21 mouse cellular contexts compared by ENCODE assay signal in genomic region chr15:29226889-29227288, GRCm38 (mm10).
DNase-seq lines count a peak whose midpoint lies in the region; ATAC-seq and TF ChIP-seq lines count a peak whose summit lies in the region.
"Had no signal": no experiment of that assay in that cellular context is flagged by ENCODE, and none has a peak within 500 bp of the region (broad histone marks: within the 10 kb centered on the region; RNA-seq: fewer than 3 reads in every experiment).

No protein-coding gene starts in this region.

- H3K27me3 ChIP-seq in hindbrain, postnatal 0 days (ENCODE audit: insufficient read depth, low read length), result no peaks in the 10 kb centered on the region
- no peaks in the 10 kb centered on the region for H3K27me3 ChIP-seq in hindbrain, embryonic 11.5 days (ENCODE audit: control insufficient read depth, insufficient read depth, low read length)
- H3K27me3 ChIP-seq in midbrain, postnatal 0 days (ENCODE audit: insufficient read depth, low read length), result no peaks in the 10 kb centered on the region
- no peaks in the 10 kb centered on the region for H3K27me3 ChIP-seq in midbrain, embryonic 10.5 days (ENCODE audit: low read depth, poor library complexity, severe bottlenecking)
- H3K27me3 ChIP-seq in forebrain, embryonic 16.5 days (replicated peaks; ENCODE audit: control insufficient read depth, insufficient read depth, low read length), result no peaks in the 10 kb centered on the region
- H3K27me3 ChIP-seq: heart, embryonic 12.5 days; limb, embryonic 13.5 days; liver, embryonic 12.5 days had no signal

- peak; percentile 28 for DNase-seq in cerebellum, adult 9-10 months
- no peak for DNase-seq in cerebellum, adult 11-12 months
- peak; percentile 41 for DNase-seq in hindbrain, postnatal 0 days (ENCODE audit: low spot score)
- DNase-seq in hindbrain, embryonic 11.5 days (ENCODE audit: low spot score), result no peak
- peak; percentile 62 for DNase-seq in midbrain, postnatal 0 days (ENCODE audit: low spot score)
- no peak for DNase-seq in midbrain, embryonic 10.5 days (ENCODE audit: low spot score)
- DNase-seq: adrenal gland, postnatal 25 days; gastrocnemius, postnatal 25 days; heart, adult 18-20 months; heart, postnatal 10 days; kidney, adult 18-20 months; lung, adult 18-20 months; lung, postnatal 10 days had no signal

- 76% methylated on average over 1 of the region's 1 CpGs for WGBS in hindbrain, postnatal 0 days
- WGBS in hindbrain, embryonic 11.5 days, result 93% methylated on average over 1 of the region's 1 CpGs
- 86% methylated on average over 1 of the region's 1 CpGs for WGBS in midbrain, postnatal 0 days
- WGBS in midbrain, embryonic 10.5 days, result 88% methylated on average over 1 of the region's 1 CpGs
- WGBS in forebrain, embryonic 16.5 days, result 56% methylated on average over 1 of the region's 1 CpGs

- no peaks in the 10 kb centered on the region for H3K36me3 ChIP-seq in hindbrain, postnatal 0 days (ENCODE audit: insufficient read depth, low read length)
- H3K36me3 ChIP-seq in hindbrain, embryonic 11.5 days (ENCODE audit: control insufficient read depth, insufficient read depth, low read length), result no peaks in the 10 kb centered on the region
- H3K36me3 ChIP-seq in midbrain, postnatal 0 days (ENCODE audit: insufficient read depth, low read length), result no peaks in the 10 kb centered on the region
- H3K36me3 ChIP-seq in midbrain, embryonic 10.5 days, result no peaks in the 10 kb centered on the region
- H3K36me3 ChIP-seq in forebrain, embryonic 16.5 days (ENCODE audit: control insufficient read depth, insufficient read depth), result no peaks in the 10 kb centered on the region
- H3K36me3 ChIP-seq: heart, embryonic 12.5 days; hindbrain, embryonic 10.5 days; limb, embryonic 13.5 days; liver, embryonic 12.5 days had no signal

- peak; percentile 66 for ATAC-seq in hindbrain, postnatal 0 days
- no peak for ATAC-seq in hindbrain, embryonic 11.5 days (ENCODE audit: low FRiP score)
- ATAC-seq in midbrain, postnatal 0 days (ENCODE audit: low FRiP score), result no peak
- peak; percentile 49 for ATAC-seq in forebrain, embryonic 16.5 days
- ATAC-seq in CD4-positive, CD25-positive, alpha-beta regulatory T cell, adult 4 months, result no peak
- ATAC-seq: inflammation-experienced regulatory T-cells, adult 6 months; liver, embryonic 12.5 days had no signal

- H3K9me3 ChIP-seq in hindbrain, postnatal 0 days (ENCODE audit: low read length), result no peaks in the 10 kb centered on the region
- H3K9me3 ChIP-seq in hindbrain, embryonic 11.5 days (ENCODE audit: control insufficient read depth, low read length), result no peaks in the 10 kb centered on the region
- H3K9me3 ChIP-seq in midbrain, postnatal 0 days (ENCODE audit: low read length), result no peaks in the 10 kb centered on the region
- H3K9me3 ChIP-seq in midbrain, embryonic 10.5 days (replicated peaks), result no peaks in the 10 kb centered on the region
- H3K9me3 ChIP-seq in forebrain, embryonic 16.5 days (ENCODE audit: control insufficient read depth, low read length), result no peaks in the 10 kb centered on the region
- H3K9me3 ChIP-seq: heart, embryonic 12.5 days; hindbrain, embryonic 10.5 days; limb, embryonic 13.5 days; liver, embryonic 12.5 days had no signal

- no peak overlapping the region for H3K27ac ChIP-seq in hindbrain, postnatal 0 days
- no peak overlapping the region for H3K27ac ChIP-seq in hindbrain, embryonic 11.5 days (ENCODE audit: low read depth, low read length)
- H3K27ac ChIP-seq in midbrain, postnatal 0 days (ENCODE audit: low read depth, low read length), result no peak overlapping the region
- H3K27ac ChIP-seq in midbrain, embryonic 10.5 days (replicated peaks), result no peak overlapping the region
- no peak overlapping the region for H3K27ac ChIP-seq in forebrain, embryonic 16.5 days (ENCODE audit: low read length)
- H3K27ac ChIP-seq: hindbrain, embryonic 10.5 days; limb, embryonic 13.5 days; liver, embryonic 12.5 days had no signal

- H3K4me1 ChIP-seq in hindbrain, postnatal 0 days (ENCODE audit: insufficient read depth, low read length), result no peaks in the 10 kb centered on the region
- H3K4me1 ChIP-seq in hindbrain, embryonic 11.5 days (replicated peaks; ENCODE audit: control insufficient read depth, insufficient read depth, low read length), result no peaks in the 10 kb centered on the region
- H3K4me1 ChIP-seq in midbrain, postnatal 0 days (ENCODE audit: insufficient read depth, low read length), result no peaks in the 10 kb centered on the region
- H3K4me1 ChIP-seq in midbrain, embryonic 10.5 days, result no peaks in the 10 kb centered on the region
- H3K4me1 ChIP-seq in forebrain, embryonic 16.5 days (replicated peaks; ENCODE audit: control insufficient read depth, insufficient read depth, low read length), result no peaks in the 10 kb centered on the region
- H3K4me1 ChIP-seq: heart, embryonic 12.5 days; hindbrain, embryonic 10.5 days; limb, embryonic 13.5 days; liver, embryonic 12.5 days had no signal

- H3K4me2 ChIP-seq in hindbrain, postnatal 0 days (ENCODE audit: low read depth, low read length), result no peak overlapping the region
- no peak overlapping the region for H3K4me2 ChIP-seq in hindbrain, embryonic 11.5 days (replicated peaks; ENCODE audit: low read depth, low read length)
- no peak overlapping the region for H3K4me2 ChIP-seq in midbrain, postnatal 0 days (ENCODE audit: low read depth, low read length, poor library complexity, severe bottlenecking)
- H3K4me2 ChIP-seq in forebrain, embryonic 16.5 days (ENCODE audit: low read length), result no peak overlapping the region
- H3K4me2 ChIP-seq: heart, embryonic 12.5 days; limb, embryonic 13.5 days; liver, embryonic 12.5 days; midbrain, embryonic 11.5 days had no signal

- H3K4me3 ChIP-seq in hindbrain, postnatal 0 days (ENCODE audit: low read length), result no peak overlapping the region
- H3K4me3 ChIP-seq in hindbrain, embryonic 11.5 days (ENCODE audit: low read depth, low read length), result no peak overlapping the region
- no peak overlapping the region for H3K4me3 ChIP-seq in midbrain, postnatal 0 days (ENCODE audit: low read depth, low read length)
- H3K4me3 ChIP-seq in midbrain, embryonic 10.5 days, result no peak overlapping the region
- no peak overlapping the region for H3K4me3 ChIP-seq in forebrain, embryonic 16.5 days (replicated peaks; ENCODE audit: low read length)
- H3K4me3 ChIP-seq: heart, embryonic 12.5 days; hindbrain, embryonic 10.5 days; limb, embryonic 13.5 days; liver, embryonic 12.5 days had no signal

- TF ChIP-seq CTCF in hindbrain, postnatal 0 days (IDR thresholded peaks at IDR 0.05; ENCODE audit: low read depth), result no peak
- no peak for TF ChIP-seq CTCF in midbrain, postnatal 0 days (IDR thresholded peaks at IDR 0.05)

- no peak overlapping the region for H3K9ac ChIP-seq in hindbrain, postnatal 0 days (replicated peaks; ENCODE audit: low read length)
- no peak overlapping the region for H3K9ac ChIP-seq in hindbrain, embryonic 11.5 days (ENCODE audit: low read depth, low read length)
- no peak overlapping the region for H3K9ac ChIP-seq in midbrain, postnatal 0 days (replicated peaks; ENCODE audit: low read length, poor library complexity, severe bottlenecking)
- no peak overlapping the region for H3K9ac ChIP-seq in forebrain, embryonic 16.5 days (replicated peaks; ENCODE audit: low read depth, low read length)
- H3K9ac ChIP-seq: heart, embryonic 12.5 days; limb, embryonic 13.5 days; liver, embryonic 12.5 days had no signal

Comparison
In these comparisons a context has a peak if more than half of its experiments do, and no peak if none do; other contexts are left out.
1. DNase-seq: peak in cerebellum, adult 9-10 months (single experiment), hindbrain, postnatal 0 days (single experiment) and midbrain, postnatal 0 days (single experiment); none in cerebellum, adult 11-12 months (single experiment), hindbrain, embryonic 11.5 days (single experiment) and midbrain, embryonic 10.5 days (single experiment).
2. ATAC-seq: peak in hindbrain, postnatal 0 days (single experiment) and forebrain, embryonic 16.5 days (single experiment); none in hindbrain, embryonic 11.5 days (single experiment), midbrain, postnatal 0 days (single experiment) and CD4-positive, CD25-positive, alpha-beta regulatory T cell, adult 4 months (single experiment).